Mouse (Mus musculus): Measurements from ENCODE around the gene Dusp28.

GRCm38 (mm10) chr1:92916725-92917124 is 9.9 kb downstream of the Dusp28 start:
- TF ChIP-seq CTCF (IDR thresholded peaks at IDR 0.05; ENCODE audit: borderline replicate concordance, insufficient read depth, low read length) (no peak), POLR2A (IDR thresholded peaks at IDR 0.05; ENCODE audit: low read depth, low read length) (no peak)
